Mouse (Mus musculus) ES-E14 (cell line): ENCODE measurements around the gene Kifc3.

Source experiments
- CHD2 ChIP-seq: IDR thresholded peaks from 2 replicates; pipeline ENCODE4 v1.6.1; 2014; ENCODE audit warnings: mild to moderate bottlenecking, low read depth, low read length, inconsistent platforms
- MAFK ChIP-seq: IDR thresholded peaks from 2 replicates; pipeline ENCODE4 v1.6.1; 2014; ENCODE audit warnings: mild to moderate bottlenecking, low read depth, low read length, inconsistent platforms; ENCODE audit not compliant: insufficient read depth
- ZC3H11A ChIP-seq: IDR thresholded peaks from 2 replicates; pipeline ENCODE4 v1.6.1; 2012; ENCODE audit warnings: low read depth, mild to moderate bottlenecking, inconsistent platforms, low read length, borderline replicate concordance
- ZNF384 ChIP-seq: IDR thresholded peaks from 2 replicates; pipeline ENCODE4 v1.6.1; 2012; ENCODE audit warnings: low read depth, low read length, inconsistent platforms

- TF ChIP-seq ZNF384 (no peak), ZC3H11A (no peak), MAFK (no peak), CHD2 (no peak)
Observed at GRCm38 (mm10) chr8:95056414-95056813, 146.2 kb downstream of the Kifc3 start.
